Mouse (Mus musculus) B cell, adult 2 months (primary cell): ENCODE data around the gene Gm42791.
A peak's percentile ranks its signal among the peaks of the same experiment; 100 is the strongest.

Experiments
- DNase-seq, 2 experiments: peaks; one replicate each; pipeline ENCODE4 v3.0.0; 2022

The Gm42791 gene

GRCm38 (mm10) chr5:148918049-148918448 lies 76.9 kb downstream of the Gm42791 start:
- DNase-seq, result no peak

- DNase-seq, result no peak
These were observed 78.2 kb downstream of the Gm42791 start for GRCm38 (mm10) chr5:148916775-148917174.

- DNase-seq, result no peak
These were observed 82.7 kb downstream of the Gm42791 start for GRCm38 (mm10) chr5:148912262-148912661.

GRCm38 (mm10) chr5:148910066-148910465 lies 84.9 kb downstream of the Gm42791 start:
- DNase-seq, result no peak

GRCm38 (mm10) chr5:148909402-148909801 lies 85.5 kb downstream of the Gm42791 start:
- no peak for DNase-seq

- DNase-seq, result peak; percentile 35 to 41
These were observed 85.9 kb downstream of the Gm42791 start for GRCm38 (mm10) chr5:148909057-148909395.

GRCm38 (mm10) chr5:148908191-148909056 lies 86.5 kb downstream of the Gm42791 start:
- peak; percentile 55 to 56 for DNase-seq

- DNase-seq, result peak in 1 of 2 experiments; percentile 17
These were observed 88.6 kb downstream of the Gm42791 start for GRCm38 (mm10) chr5:148906305-148906704.

- peak; percentile 80 to 84 for DNase-seq
These were observed 90.1 kb downstream of the Gm42791 start for GRCm38 (mm10) chr5:148904846-148905245.

- DNase-seq, result peak in 1 of 2 experiments; percentile 17
These were observed 95.6 kb downstream of the Gm42791 start for GRCm38 (mm10) chr5:148899361-148899760.

GRCm38 (mm10) chr5:148897941-148898417 lies 97.0 kb downstream of the Gm42791 start:
- DNase-seq, result peak in 1 of 2 experiments; percentile 12

- peak in 1 of 2 experiments; percentile 24 for DNase-seq
These were observed 97.8 kb downstream of the Gm42791 start for GRCm38 (mm10) chr5:148897069-148897702.

GRCm38 (mm10) chr5:148896515-148896914 lies 98.4 kb downstream of the Gm42791 start:
- DNase-seq, result no peak

GRCm38 (mm10) chr5:148895833-148896232 lies 99.1 kb downstream of the Gm42791 start:
- no peak for DNase-seq

GRCm38 (mm10) chr5:148895034-148895433 lies 99.9 kb downstream of the Gm42791 start:
- no peak for DNase-seq

- no peak for DNase-seq
These were observed 104.7 kb downstream of the Gm42791 start for GRCm38 (mm10) chr5:148890237-148890636.

GRCm38 (mm10) chr5:148888032-148888431 lies 106.9 kb downstream of the Gm42791 start:
- DNase-seq, result no peak

GRCm38 (mm10) chr5:148885821-148886609 lies 108.9 kb downstream of the Gm42791 start:
- DNase-seq, result no peak

GRCm38 (mm10) chr5:148883671-148884070 lies 111.3 kb downstream of the Gm42791 start:
- DNase-seq, result no peak

- peak; percentile 56 to 61 for DNase-seq
These were observed 115.7 kb downstream of the Gm42791 start for GRCm38 (mm10) chr5:148879218-148879617.

GRCm38 (mm10) chr5:148873116-148873515 lies 121.8 kb downstream of the Gm42791 start:
- DNase-seq, result no peak

- no peak for DNase-seq
These were observed 125.4 kb downstream of the Gm42791 start for GRCm38 (mm10) chr5:148869583-148869982.

- DNase-seq, result peak; percentile 60 to 62
These were observed 127.2 kb downstream of the Gm42791 start for GRCm38 (mm10) chr5:148867766-148868165.
